Mouse (Mus musculus) mature B cell (primary cell): Measurements from ENCODE around the gene Cnksr3.

Experiments used
- in situ Hi-C: fragments of 300-500 bp; cut with MboI; formaldehyde crosslinking; loops from 2 replicates; pipeline ENCODE4 v1.14.3; 2019

The Cnksr3 gene

GRCm38 (mm10) chr10:7197733-7198132 lies 14.3 kb downstream of the Cnksr3 start:
- in situ Hi-C loops = no loop called here

GRCm38 (mm10) chr10:7196668-7197400 lies 15.2 kb downstream of the Cnksr3 start:
- in situ Hi-C loops = no loop called here

- in situ Hi-C loops = no loop called here
Observed at GRCm38 (mm10) chr10:7195927-7196326, 16.1 kb downstream of the Cnksr3 start.

- in situ Hi-C loops = no loop called here
Observed at GRCm38 (mm10) chr10:7191721-7192413, 20.2 kb downstream of the Cnksr3 start.

GRCm38 (mm10) chr10:7189194-7189593 lies 22.8 kb downstream of the Cnksr3 start:
- in situ Hi-C loops = no loop called here

- in situ Hi-C loops = no loop called here
Observed at GRCm38 (mm10) chr10:7187881-7188280, 24.2 kb downstream of the Cnksr3 start.

GRCm38 (mm10) chr10:7186992-7187391 lies 25.0 kb downstream of the Cnksr3 start:
- in situ Hi-C loops = no loop called here

GRCm38 (mm10) chr10:7186018-7186417 lies 26.0 kb downstream of the Cnksr3 start:
- in situ Hi-C loops = no loop called here

- in situ Hi-C loops = no loop called here
Observed at GRCm38 (mm10) chr10:7183171-7183631, 28.8 kb downstream of the Cnksr3 start.

GRCm38 (mm10) chr10:7182555-7183170 lies 29.4 kb downstream of the Cnksr3 start:
- in situ Hi-C loops = no loop called here

GRCm38 (mm10) chr10:7180296-7180695 lies 31.7 kb downstream of the Cnksr3 start:
- in situ Hi-C loops = no loop called here

GRCm38 (mm10) chr10:7178571-7178970 lies 33.5 kb downstream of the Cnksr3 start:
- in situ Hi-C loops = no loop called here

- in situ Hi-C loops = no loop called here
Observed at GRCm38 (mm10) chr10:7176205-7176910, 35.7 kb downstream of the Cnksr3 start.

- in situ Hi-C loops = no loop called here
Observed at GRCm38 (mm10) chr10:7174480-7174879, 37.6 kb downstream of the Cnksr3 start.

GRCm38 (mm10) chr10:7173098-7173497 lies 38.9 kb downstream of the Cnksr3 start:
- in situ Hi-C loops = no loop called here

- in situ Hi-C loops = no loop called here
Observed at GRCm38 (mm10) chr10:7170434-7170833, 41.6 kb downstream of the Cnksr3 start.

GRCm38 (mm10) chr10:7163031-7163430 lies 49.0 kb downstream of the Cnksr3 start:
- in situ Hi-C loops = no loop called here

- in situ Hi-C loops = no loop called here
Observed at GRCm38 (mm10) chr10:7159061-7159511, 53.0 kb downstream of the Cnksr3 start.

- in situ Hi-C loops = no loop called here
Observed at GRCm38 (mm10) chr10:7158285-7159060, 53.6 kb downstream of the Cnksr3 start.

- in situ Hi-C loops = no loop called here
Observed at GRCm38 (mm10) chr10:7154877-7155276, 57.2 kb downstream of the Cnksr3 start.

- in situ Hi-C loops = no loop called here
Observed at GRCm38 (mm10) chr10:7152926-7153325, 59.1 kb downstream of the Cnksr3 start.
